Mouse (Mus musculus): ENCODE results near the gene 4930455H04Rik.
A peak's percentile ranks its signal among the peaks of the same experiment; 100 is the strongest.

4930455H04Rik gene

GRCm38 (mm10) chr3:116968540-116968997, 502 bp downstream of the 4930455H04Rik start, which contains the start of gene Palmd:
Gene Palmd (minus strand): TSS chr3:116968987.
- peak; percentile 48 for DNase-seq

GRCm38 (mm10) chr3:116969003-116969402, 936 bp downstream of the 4930455H04Rik start:
- no peak for DNase-seq

GRCm38 (mm10) chr3:116969786-116970185, 1.7 kb downstream of the 4930455H04Rik start:
- no peak for DNase-seq

- DNase-seq: no peak
Measured at GRCm38 (mm10) chr3:116981811-116982575, 13.9 kb downstream of the 4930455H04Rik start.

GRCm38 (mm10) chr3:116985042-116985455, 17.0 kb downstream of the 4930455H04Rik start:
- no peak for DNase-seq

- no peak for DNase-seq
Measured at GRCm38 (mm10) chr3:116985741-116986140, 17.7 kb downstream of the 4930455H04Rik start.

- DNase-seq: no peak
Measured at GRCm38 (mm10) chr3:116986451-116986850, 18.4 kb downstream of the 4930455H04Rik start.

GRCm38 (mm10) chr3:116988221-116988620, 20.2 kb downstream of the 4930455H04Rik start:
- DNase-seq: no peak

- no peak for DNase-seq
Measured at GRCm38 (mm10) chr3:116991180-116991579, 23.1 kb downstream of the 4930455H04Rik start.

- no peak for DNase-seq
Measured at GRCm38 (mm10) chr3:116993011-116993410, 24.9 kb downstream of the 4930455H04Rik start.

- no peak for DNase-seq
Measured at GRCm38 (mm10) chr3:117001686-117002485, 33.8 kb downstream of the 4930455H04Rik start.

GRCm38 (mm10) chr3:117003379-117003778, 35.3 kb downstream of the 4930455H04Rik start:
- no peak for DNase-seq

- DNase-seq: no peak
Measured at GRCm38 (mm10) chr3:117006636-117007035, 38.6 kb downstream of the 4930455H04Rik start.

GRCm38 (mm10) chr3:117007340-117007739, 39.3 kb downstream of the 4930455H04Rik start:
- DNase-seq: no peak

- no peak for DNase-seq
Measured at GRCm38 (mm10) chr3:117010182-117010581, 42.1 kb downstream of the 4930455H04Rik start.

- no peak for DNase-seq
Measured at GRCm38 (mm10) chr3:117020319-117020718, 52.3 kb downstream of the 4930455H04Rik start.

- DNase-seq: no peak
Measured at GRCm38 (mm10) chr3:117021907-117022306, 53.8 kb downstream of the 4930455H04Rik start.

GRCm38 (mm10) chr3:117024111-117024510, 56.0 kb downstream of the 4930455H04Rik start:
- no peak for DNase-seq

- DNase-seq: no peak
Measured at GRCm38 (mm10) chr3:117024557-117024956, 56.5 kb downstream of the 4930455H04Rik start.

GRCm38 (mm10) chr3:117025421-117025820, 57.4 kb downstream of the 4930455H04Rik start:
- no peak for DNase-seq

All from kidney, adult 18-20 months (tissue).